ENCODE assay signal across 15 mouse cellular contexts in genomic region chr9:49922162-49922561, GRCm38 (mm10).
A peak's percentile ranks its signal among the peaks of the same experiment; 100 is the strongest.
DNase-seq lines count a peak whose midpoint lies in the region; ATAC-seq and TF ChIP-seq lines count a peak whose summit lies in the region.
"Had no signal": no experiment of that assay in that cellular context is flagged by ENCODE, and none has a peak within 500 bp of the region (broad histone marks: within the 10 kb centered on the region; RNA-seq: fewer than 3 reads in every experiment).

No protein-coding gene starts in this region.

- H3K27me3 ChIP-seq in heart, embryonic 14.5 days (ENCODE audit: control insufficient read depth, insufficient read depth, low read length), result no peaks in the 10 kb centered on the region
- H3K27me3 ChIP-seq in midbrain, embryonic 16.5 days (ENCODE audit: control insufficient read depth, insufficient read depth, low read depth, low read length), result no peaks in the 10 kb centered on the region
- H3K27me3 ChIP-seq: lung, embryonic 15.5 days had no signal

- H3K9me3 ChIP-seq in heart, embryonic 14.5 days (ENCODE audit: control insufficient read depth, low read length), result no peaks in the 10 kb centered on the region
- H3K9me3 ChIP-seq in midbrain, embryonic 16.5 days (replicated peaks; ENCODE audit: control insufficient read depth, low read length, poor library complexity, severe bottlenecking), result no peaks in the 10 kb centered on the region
- H3K9me3 ChIP-seq: embryonic facial prominence, embryonic 10.5 days; lung, embryonic 15.5 days; midbrain, embryonic 10.5 days had no signal

- no peak overlapping the region for H3K4me3 ChIP-seq in heart, embryonic 14.5 days (ENCODE audit: control insufficient read depth in 1 of 2, insufficient read depth in 1 of 2, low read depth in 1 of 2, low read length in 2 of 2)
- no peak overlapping the region for H3K4me3 ChIP-seq in midbrain, embryonic 16.5 days (ENCODE audit: low read depth, low read length)
- no peak overlapping the region for H3K4me3 ChIP-seq in layer of hippocampus, adult 2 months
- H3K4me3 ChIP-seq: embryonic facial prominence, embryonic 10.5 days; lung, embryonic 15.5 days; midbrain, embryonic 10.5 days had no signal

- peak overlapping the region; percentile 37; a peak in 3 of 4 replicates for H3K27ac ChIP-seq in heart, embryonic 14.5 days (replicated peaks in 1 of 2; ENCODE audit: control insufficient read depth in 1 of 2, insufficient read depth in 1 of 2, low read depth in 2 of 2, low read length in 2 of 2)
- no peak overlapping the region for H3K27ac ChIP-seq in midbrain, embryonic 16.5 days (ENCODE audit: low read length)
- H3K27ac ChIP-seq in layer of hippocampus, adult 2 months, result no peak overlapping the region
- H3K27ac ChIP-seq: embryonic facial prominence, embryonic 10.5 days; hindbrain, embryonic 14.5 days; lung, embryonic 15.5 days; midbrain, embryonic 10.5 days had no signal

- no peak for ATAC-seq in heart, embryonic 14.5 days (ENCODE audit: insufficient number of reproducible peaks, insufficient read depth, low FRiP score, low read depth)
- no peak for ATAC-seq in midbrain, embryonic 16.5 days
- ATAC-seq: activated CD4-positive, CD25-positive, alpha-beta regulatory T cell, adult 4 months had no signal

- no peaks in the 10 kb centered on the region for H3K36me3 ChIP-seq in heart, embryonic 14.5 days (ENCODE audit: control insufficient read depth, insufficient read depth, low read length)
- no peaks in the 10 kb centered on the region for H3K36me3 ChIP-seq in midbrain, embryonic 16.5 days (ENCODE audit: control insufficient read depth, insufficient read depth, low read length)
- H3K36me3 ChIP-seq: embryonic facial prominence, embryonic 10.5 days; lung, embryonic 15.5 days; midbrain, embryonic 10.5 days had no signal

- H3K4me2 ChIP-seq in heart, embryonic 14.5 days (ENCODE audit: low read length), result no peak overlapping the region
- no peak overlapping the region for H3K4me2 ChIP-seq in midbrain, embryonic 16.5 days (ENCODE audit: low read length)
- H3K4me2 ChIP-seq: hindbrain, embryonic 14.5 days; lung, embryonic 15.5 days had no signal

- DNase-seq in heart, adult 18-20 months, result no peak
- peak; percentile 11 for DNase-seq in ovary, postnatal 14 days (ENCODE audit: low spot score)
- no peak for DNase-seq in ovary, adult 18-20 months (ENCODE audit: low spot score)
- DNase-seq in kidney, postnatal 4 days, result peak; percentile 82 to 87
- no peak for DNase-seq in thymus, postnatal 4 days
- no peak for DNase-seq in layer of hippocampus, adult 2 months (ENCODE audit: low spot score in 2 of 2)
- DNase-seq: cerebellum, adult 18-20 months; right cerebral cortex, adult 18-20 months had no signal

- peaks cover 29 to 41% of the 10 kb centered on the region in 2 experiments for H3K4me1 ChIP-seq in heart, embryonic 14.5 days (ENCODE audit: control insufficient read depth in 2 of 2, insufficient read depth in 2 of 2, low read length in 2 of 2)
- 0 out of 2 replicates have a peak, but pooled peaks cover 3% of the 10 kb centered on the region for H3K4me1 ChIP-seq in midbrain, embryonic 16.5 days (ENCODE audit: control insufficient read depth, insufficient read depth, low read length)

- WGBS in heart, embryonic 14.5 days, result 33% methylated on average over 2 of the region's 2 CpGs
- 18% methylated on average over 2 of the region's 2 CpGs for WGBS in midbrain, embryonic 16.5 days

- no peak for TF ChIP-seq CTCF in layer of hippocampus, adult 2 months (conservative IDR thresholded peaks at IDR 0.05)

- no peak overlapping the region for H3K9ac ChIP-seq in heart, embryonic 14.5 days (ENCODE audit: low read length)
- no peak overlapping the region for H3K9ac ChIP-seq in midbrain, embryonic 16.5 days (ENCODE audit: low read depth, low read length)
- H3K9ac ChIP-seq: hindbrain, embryonic 14.5 days; lung, embryonic 15.5 days had no signal

Comparison
In these comparisons a context has a peak if more than half of its experiments do, and no peak if none do; other contexts are left out.
1. DNase-seq: peak in ovary, postnatal 14 days (single experiment) and kidney, postnatal 4 days (2 of 2); none in heart, adult 18-20 months (0 of 2), ovary, adult 18-20 months (single experiment), thymus, postnatal 4 days (single experiment) and layer of hippocampus, adult 2 months (0 of 2).
2. H3K27ac ChIP-seq: peak in heart, embryonic 14.5 days (2 of 2); none in midbrain, embryonic 16.5 days (single experiment) and layer of hippocampus, adult 2 months (single experiment).